Mouse (Mus musculus) layer of hippocampus, adult 2 months (tissue): ENCODE measurements at regions not wholly inside any gene's neighbourhood (a gene's known extent, or its start where the extent isn't known, plus 50 kb on each side); places are given as distances from the start of the nearest gene placed in this dataset.
A peak's percentile ranks its signal among the peaks of the same experiment; 100 is the strongest.

Experiments used
- DNase-seq, 2 experiments: peaks; one replicate each; pipeline ENCODE4 v3.0.0; 2022; ENCODE audit warnings: low spot score in 2 of 2
- H3K27ac ChIP-seq: fragments of 200-600 bp; 2 replicates; pipeline ENCODE4 v1.8.1; 2022
- H3K4me3 ChIP-seq: fragments of 200-600 bp; 2 replicates; pipeline ENCODE4 v1.8.1; 2022; ENCODE audit warnings: mild to moderate bottlenecking
- CTCF ChIP-seq: fragments of 200-600 bp; conservative IDR thresholded peaks from 2 replicates; pipeline ENCODE4 v1.8.1; 2022; ENCODE audit warnings: antibody characterized with exemption, mild to moderate bottlenecking, moderate library complexity

DNA sequence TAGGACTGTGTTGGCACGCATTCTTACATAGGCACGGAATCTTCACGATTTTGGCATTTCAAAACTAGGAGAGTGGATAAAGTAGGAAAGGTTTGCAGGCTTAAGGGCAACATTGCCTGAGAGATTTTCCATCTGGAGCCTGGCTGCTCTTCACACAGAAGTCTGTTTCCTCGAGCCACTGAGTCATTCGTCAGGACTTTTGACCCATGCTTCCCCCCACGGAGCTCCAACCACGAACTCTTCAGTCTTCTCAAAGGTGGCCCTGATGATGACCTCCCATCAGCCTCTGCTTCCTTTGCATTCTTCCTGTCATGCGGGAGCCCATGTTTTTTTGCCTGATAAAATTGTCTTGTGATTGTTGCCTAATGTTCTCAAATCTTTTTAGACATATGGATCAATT lies 365.5 kb upstream of the Slc35b3 start:
- no peak for TF ChIP-seq CTCF
- Histone ChIP-seq H3K4me3 (no peak overlapping the region), H3K27ac (no peak overlapping the region)
- DNase-seq = no peak

DNA sequence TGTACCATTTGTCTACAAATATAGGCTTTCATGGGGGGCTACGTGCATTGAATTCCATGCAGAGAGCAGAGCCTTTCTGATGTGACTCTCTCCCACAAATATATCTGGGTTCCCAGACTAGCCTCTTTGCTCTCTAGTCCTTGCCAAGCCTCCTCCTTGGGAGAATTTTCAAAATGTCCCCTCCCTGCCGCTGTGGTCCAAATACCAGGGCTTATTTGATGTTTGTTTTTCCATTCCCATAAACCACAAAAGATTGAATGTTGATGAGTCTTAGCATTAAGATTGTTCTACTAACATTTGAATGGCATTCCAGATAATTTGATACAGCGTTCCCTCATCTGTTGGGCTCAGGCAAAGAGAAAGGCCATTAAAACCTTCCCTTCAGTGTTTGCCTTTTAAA lies 360.4 kb upstream of the Slc35b3 start:
- TF ChIP-seq CTCF = no peak
- Histone ChIP-seq H3K4me3 (no peak overlapping the region), H3K27ac (no peak overlapping the region)
- DNase-seq = no peak

DNA sequence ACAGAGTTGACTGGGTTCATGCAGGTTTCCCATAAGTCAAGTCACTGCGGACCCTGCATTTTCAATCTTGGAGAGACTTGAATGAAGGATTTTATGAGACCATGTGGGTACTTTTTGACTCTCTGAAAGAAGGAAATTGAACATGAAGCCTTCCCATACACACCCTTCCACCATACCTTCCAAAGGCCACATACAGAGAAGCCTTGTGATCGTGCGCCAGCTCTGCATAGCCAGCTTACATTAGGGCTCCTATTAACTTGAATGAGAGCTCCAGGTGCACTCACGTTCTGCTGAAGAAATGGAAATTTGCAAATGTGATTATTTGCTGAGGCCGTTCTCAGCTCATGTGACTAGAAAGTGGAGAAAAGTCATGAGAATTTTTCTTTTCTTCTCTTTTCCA lies 349.1 kb upstream of the Slc35b3 start:
- H3K27ac ChIP-seq = no peak overlapping the region
- no peak overlapping the region for H3K4me3 ChIP-seq
- no peak for DNase-seq
- TF ChIP-seq CTCF = no peak

DNA sequence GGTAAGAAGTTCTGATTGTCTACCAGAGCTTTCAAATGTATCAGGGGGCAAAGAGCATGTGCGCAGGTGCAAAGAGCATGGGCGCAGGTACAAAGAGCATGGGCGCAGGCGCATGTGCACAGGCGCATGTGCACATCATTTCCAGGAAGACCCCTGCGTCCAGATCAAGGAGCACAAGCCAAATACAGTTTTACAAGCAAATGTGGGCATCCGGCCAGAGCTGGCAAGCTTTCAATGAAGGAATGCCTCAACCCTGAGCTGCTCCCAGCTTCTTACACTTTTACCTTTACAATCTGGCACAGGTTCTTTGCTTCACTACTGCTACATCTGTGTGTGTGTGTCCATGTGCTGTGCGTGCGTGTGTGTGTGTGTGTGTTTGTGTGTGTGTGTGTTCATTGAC lies 347.2 kb upstream of the Slc35b3 start:
- Histone ChIP-seq H3K27ac (no peak overlapping the region), H3K4me3 (no peak overlapping the region)
- DNase-seq = no peak
- no peak for TF ChIP-seq CTCF

DNA sequence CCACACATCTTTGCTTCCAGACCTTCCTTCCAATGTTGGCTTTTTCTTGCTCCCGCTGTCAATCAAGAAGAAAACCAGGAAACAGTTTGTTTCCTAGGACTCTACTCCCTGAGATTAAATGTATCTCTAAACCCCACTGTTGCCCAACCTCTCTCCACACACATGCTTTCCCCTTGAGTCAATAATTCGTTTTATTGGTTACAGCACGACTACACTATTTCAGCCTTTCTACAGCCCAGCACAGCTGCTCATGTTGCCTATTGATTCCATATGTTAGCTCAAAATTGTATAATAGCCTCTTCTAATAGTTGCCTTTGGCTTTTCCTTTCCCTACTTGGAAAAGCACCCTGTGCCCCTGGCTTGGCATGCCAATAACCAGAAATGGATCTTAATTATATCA lies 346.2 kb upstream of the Slc35b3 start:
- no peak for TF ChIP-seq CTCF
- H3K27ac ChIP-seq = no peak overlapping the region
- H3K4me3 ChIP-seq = no peak overlapping the region
- no peak for DNase-seq

DNA sequence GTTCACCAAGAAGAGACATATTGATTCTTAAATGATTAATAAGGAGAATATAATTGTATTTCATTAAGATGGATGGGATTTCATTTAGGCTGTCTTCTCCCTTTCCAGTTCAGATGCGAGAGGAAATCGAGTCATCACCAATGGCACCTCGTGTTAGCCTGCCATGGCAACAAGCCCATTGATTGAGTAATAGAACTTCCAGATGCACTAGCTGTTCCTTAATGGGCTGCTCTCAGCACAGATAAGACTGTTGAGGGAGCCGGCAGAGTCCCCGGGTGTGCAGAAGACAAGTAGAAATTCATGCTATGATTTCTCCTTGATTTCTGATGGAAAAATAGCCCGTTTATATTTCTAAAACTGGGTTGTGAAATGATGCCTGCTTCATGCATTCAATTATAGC lies 336.5 kb upstream of the Slc35b3 start:
- no peak for TF ChIP-seq CTCF
- H3K4me3 ChIP-seq = no peak overlapping the region
- DNase-seq = no peak
- H3K27ac ChIP-seq = no peak overlapping the region

DNA sequence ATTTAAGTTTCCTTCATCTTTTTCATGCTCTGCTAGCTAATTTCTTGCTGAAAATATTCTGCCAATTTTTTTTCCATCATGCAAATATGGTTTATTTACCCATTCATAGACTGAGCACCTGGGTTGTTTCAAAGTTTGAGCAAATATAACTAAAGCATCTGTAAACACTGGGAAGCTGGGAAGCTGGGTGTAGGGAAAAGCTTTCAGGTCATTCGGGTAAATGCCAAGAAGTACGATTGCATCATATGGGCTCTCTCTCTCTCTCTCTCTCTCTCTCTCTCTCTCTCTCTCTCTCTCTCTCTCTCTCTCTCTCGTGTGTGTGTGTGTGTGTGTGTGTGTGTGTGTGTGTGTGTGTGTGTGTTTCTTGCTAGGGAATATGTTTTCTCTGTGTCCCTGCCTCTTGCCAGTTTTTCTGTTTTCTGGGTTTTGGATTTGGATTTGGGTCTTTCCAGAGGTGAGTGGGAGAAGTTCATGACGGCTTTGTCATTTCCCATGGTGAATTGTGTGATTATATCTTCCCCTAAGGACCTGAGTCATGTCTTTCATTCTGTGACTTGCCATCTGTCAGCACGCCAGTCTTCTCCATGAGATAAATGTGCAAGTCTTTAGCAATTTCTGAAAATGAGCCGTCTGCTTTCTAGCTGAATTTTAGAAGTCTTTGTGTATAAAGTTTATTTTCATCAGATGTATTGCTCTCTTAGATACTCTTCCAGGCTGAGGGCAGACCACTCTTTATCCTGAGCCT lies 329.7 kb upstream of the Slc35b3 start:
- H3K27ac ChIP-seq = no peak overlapping the region
- peak in 1 of 2 experiments; percentile 58 for DNase-seq
- H3K4me3 ChIP-seq = no peak overlapping the region
- no peak for TF ChIP-seq CTCF

DNA sequence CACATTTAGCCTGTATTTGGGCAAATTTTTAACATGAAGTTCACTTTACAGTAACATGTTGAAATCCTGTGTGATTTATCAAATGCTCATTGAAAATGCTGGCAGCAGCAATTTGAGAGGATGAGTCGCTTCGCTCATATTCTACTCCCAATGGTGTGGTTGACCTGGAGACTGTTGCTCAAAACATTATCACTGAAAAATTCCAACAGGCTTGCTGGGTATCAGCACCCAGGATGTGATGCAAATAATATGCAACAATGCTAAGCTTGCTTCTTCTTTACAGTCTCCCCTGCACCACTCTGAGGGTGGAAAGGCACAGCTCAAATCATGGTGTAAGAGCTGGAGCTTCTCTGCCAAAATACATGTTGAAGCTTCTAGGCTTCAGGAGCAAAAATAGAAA lies 321.6 kb upstream of the Slc35b3 start:
- no peak for TF ChIP-seq CTCF
- no peak for DNase-seq

DNA sequence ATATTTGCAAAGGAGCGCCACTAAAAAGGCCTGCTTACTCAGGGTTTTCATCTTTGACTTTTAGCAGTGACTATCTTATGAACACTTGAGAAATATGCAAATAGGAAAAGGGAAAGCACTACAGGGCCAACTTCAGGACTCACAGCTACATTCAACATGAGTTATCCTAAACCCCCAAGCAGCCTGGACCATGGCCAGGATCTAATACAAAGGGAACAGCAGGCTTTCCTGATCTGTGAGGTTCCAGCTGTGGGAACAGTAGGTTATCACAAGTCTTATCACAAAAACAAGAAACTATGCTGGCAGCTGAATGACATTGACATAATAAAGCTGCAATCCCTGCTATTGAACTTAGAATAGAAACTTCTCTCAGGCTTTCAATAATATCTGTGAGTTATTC lies 317.4 kb upstream of the Slc35b3 start:
- no peak for TF ChIP-seq CTCF
- DNase-seq = no peak
- no peak overlapping the region for H3K4me3 ChIP-seq
- no peak overlapping the region for H3K27ac ChIP-seq

More for the DNA sequence above, 321.6 kb upstream of the Slc35b3 start:
- H3K27ac ChIP-seq = no peak overlapping the region
- H3K4me3 ChIP-seq = no peak overlapping the region

DNA sequence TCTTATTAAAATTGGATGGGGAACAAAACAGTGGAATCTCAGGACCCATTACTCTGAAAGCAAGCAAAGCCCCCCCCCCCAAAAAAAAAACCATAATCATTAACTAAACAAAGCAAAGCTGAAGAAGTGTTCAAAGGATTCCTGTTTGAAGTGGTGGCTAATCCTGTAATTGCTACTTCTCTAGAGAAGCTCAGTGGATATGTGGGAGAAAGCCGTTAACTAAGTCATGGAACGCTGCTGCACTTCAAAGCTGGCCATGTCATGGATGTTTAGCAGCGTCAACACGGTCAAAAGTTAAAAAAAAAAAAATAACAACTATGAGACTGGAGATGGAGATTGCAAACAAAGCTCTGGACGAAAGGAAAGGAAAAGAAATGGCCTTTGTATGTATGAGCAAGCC lies 305.3 kb upstream of the Slc35b3 start:
- no peak overlapping the region for H3K4me3 ChIP-seq
- DNase-seq = no peak
- H3K27ac ChIP-seq = no peak overlapping the region
- no peak for TF ChIP-seq CTCF

DNA sequence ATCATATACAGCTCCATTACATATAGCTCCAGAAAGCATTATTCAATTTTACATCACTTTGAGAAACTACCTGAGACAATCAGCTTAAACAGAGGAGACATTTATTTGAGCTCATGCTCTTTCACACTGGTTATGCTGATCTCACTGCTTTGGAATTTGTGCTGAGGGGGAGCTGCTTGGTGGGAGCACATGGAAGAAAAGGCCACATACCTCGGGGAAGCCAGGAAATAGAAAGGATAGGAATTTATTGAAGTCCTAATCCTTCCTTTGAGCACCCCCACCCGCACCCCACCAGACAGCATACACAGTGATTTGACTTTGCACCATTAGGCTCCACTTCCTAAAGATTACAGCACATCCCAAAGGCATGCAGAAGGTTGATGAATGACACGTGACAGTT lies 296.0 kb upstream of the Slc35b3 start:
- no peak overlapping the region for H3K27ac ChIP-seq
- H3K4me3 ChIP-seq = no peak overlapping the region
- no peak for TF ChIP-seq CTCF
- DNase-seq = no peak

DNA sequence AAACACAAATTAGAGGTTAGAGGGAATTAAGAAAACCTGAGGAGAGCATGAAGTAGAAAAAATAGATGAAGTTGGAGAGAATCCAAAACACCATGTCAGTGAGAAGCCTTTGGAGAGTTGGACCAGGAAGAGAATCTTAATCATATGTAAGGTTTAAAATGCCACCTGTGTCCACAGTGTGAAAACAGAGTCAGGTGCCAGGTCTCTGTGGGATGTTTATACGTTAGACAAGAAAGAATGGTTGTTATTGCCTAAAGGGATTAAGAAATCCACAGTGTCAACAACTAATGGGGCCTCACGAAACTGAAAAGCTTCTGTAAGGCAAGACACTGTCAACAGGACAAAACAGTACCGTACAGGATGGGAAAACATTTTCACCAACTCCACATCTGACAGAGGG lies 294.7 kb upstream of the Slc35b3 start:
- no peak overlapping the region for H3K27ac ChIP-seq
- H3K4me3 ChIP-seq = no peak overlapping the region
- TF ChIP-seq CTCF = no peak
- no peak for DNase-seq

DNA sequence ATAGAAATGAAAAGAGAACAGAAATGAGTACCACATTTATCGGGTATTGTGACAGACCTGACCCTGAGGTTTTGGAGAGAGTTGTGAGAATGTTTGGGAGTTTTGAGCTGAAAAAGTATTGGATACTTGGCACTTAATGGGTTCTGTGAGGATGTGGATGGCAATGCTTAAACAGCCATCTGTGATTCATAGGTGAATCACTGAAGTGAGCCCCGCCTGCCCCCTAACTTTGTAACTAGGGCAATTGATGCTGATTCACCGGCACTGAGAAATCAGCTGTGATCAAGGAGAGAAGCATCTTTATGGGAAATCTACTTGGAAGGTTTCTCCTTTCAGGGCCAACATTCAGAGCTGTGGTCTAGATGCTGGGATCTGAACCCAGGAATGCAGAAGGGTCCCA lies 291.9 kb upstream of the Slc35b3 start:
- no peak for DNase-seq
- Histone ChIP-seq H3K4me3 (no peak overlapping the region), H3K27ac (no peak overlapping the region)
- TF ChIP-seq CTCF = no peak

DNA sequence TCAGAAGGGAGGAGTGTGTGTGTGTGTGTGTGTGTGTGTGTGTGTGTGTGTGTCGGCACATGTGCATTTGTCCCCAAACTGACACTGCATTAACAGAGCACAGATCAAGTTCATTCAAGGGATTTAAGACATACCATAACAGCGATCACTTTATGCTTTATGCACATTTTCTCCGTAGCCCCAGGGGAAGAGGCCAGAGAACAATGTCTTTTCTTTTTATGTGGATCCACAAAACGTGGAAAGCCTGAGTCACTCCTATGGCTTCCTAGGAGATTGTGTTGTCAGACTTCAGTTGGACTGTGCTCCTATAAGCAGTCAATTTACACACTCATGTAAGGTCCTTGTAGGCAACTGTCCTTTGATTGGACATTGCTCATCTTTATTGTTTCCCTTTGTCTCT lies 289.4 kb upstream of the Slc35b3 start:
- no peak overlapping the region for H3K4me3 ChIP-seq
- no peak overlapping the region for H3K27ac ChIP-seq
- no peak for TF ChIP-seq CTCF
- DNase-seq = no peak

DNA sequence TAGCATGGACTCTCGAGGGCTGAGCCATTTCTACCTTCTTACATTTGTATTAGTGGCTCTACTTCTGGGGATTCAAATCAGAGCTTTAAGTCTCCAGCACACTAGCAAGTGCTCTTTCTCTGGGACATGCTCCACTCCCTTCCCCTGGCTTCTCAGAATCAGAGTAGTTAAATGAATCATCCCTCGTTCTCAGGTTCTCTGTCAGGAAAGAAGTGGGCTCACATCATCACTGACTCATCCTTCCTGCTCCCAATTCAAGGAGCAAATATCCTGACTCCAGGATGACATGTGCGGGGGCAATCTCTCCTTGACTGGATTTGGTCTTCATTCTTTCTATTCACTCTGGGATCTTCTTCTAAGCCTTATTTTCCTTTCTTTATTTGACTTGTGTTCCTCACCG lies 266.2 kb upstream of the Slc35b3 start:
- no peak for DNase-seq
- H3K27ac ChIP-seq = no peak overlapping the region
- no peak for TF ChIP-seq CTCF

More for the DNA sequence above, 266.2 kb upstream of the Slc35b3 start:
- no peak overlapping the region for H3K4me3 ChIP-seq
